Mouse (Mus musculus): ENCODE data around the gene Scgb1b10.
"Not testable (repeated sequence)": the region's sequence is repeated elsewhere in the genome, so short reads cannot be mapped to it uniquely, and the experiment has no call there.

Gene Scgb1b10

GRCm38 (mm10) chr7:32100553-32100952 lies at the start of gene Scgb1b10:
Scgb1b10 (plus strand) TSS chr7:32100853.
- not testable (repeated sequence) for DNase-seq

Measured in kidney, adult 11 months (tissue).